Mouse (Mus musculus) embryonic facial prominence, embryonic 12.5 days (tissue): ENCODE measurements around the gene Acbd5. TPM values are rescaled to one million over a fixed set of nuclear protein-coding genes. Genes with fewer than 3 reads are reported as not detected.

Source experiments
- ATAC-seq: fragments of 200-750 bp; cut with Nextera tagmentation; 2 replicates; pipeline ENCODE4 v1.8.0; 2017; ENCODE audit not compliant: insufficient number of reproducible peaks, insufficient read depth, low FRiP score, low TSS enrichment
- H3K27ac ChIP-seq: fragments of 300-500 bp; sonication (generic); 2 replicates; pipeline ENCODE4 v1.5.1; 2016; ENCODE audit warnings: mild to moderate bottlenecking
- H3K27me3 ChIP-seq: fragments of 300-500 bp; sonication (generic); 2 replicates; pipeline ENCODE4 v1.6.1; 2016; ENCODE audit warnings: mild to moderate bottlenecking, moderate library complexity
- H3K36me3 ChIP-seq: fragments of 300-500 bp; sonication (generic); 2 replicates; pipeline ENCODE4 v1.6.1; 2016; ENCODE audit warnings: mild to moderate bottlenecking
- H3K4me1 ChIP-seq: fragments of 300-500 bp; sonication (generic); 2 replicates; pipeline ENCODE4 v1.6.1; 2016
- H3K4me2 ChIP-seq: fragments of 300-500 bp; sonication (generic); replicated peaks from 2 replicates; pipeline ENCODE4 v1.6.1; 2016; ENCODE audit warnings: mild to moderate bottlenecking, moderate library complexity
- H3K4me3 ChIP-seq: fragments of 300-500 bp; sonication (generic); 2 replicates; pipeline ENCODE4 v1.5.1; 2016; ENCODE audit warnings: mild to moderate bottlenecking
- H3K9ac ChIP-seq: fragments of 300-500 bp; sonication (generic); 2 replicates; pipeline ENCODE4 v1.6.1; 2016; ENCODE audit warnings: mild to moderate bottlenecking, moderate library complexity
- H3K9me3 ChIP-seq: fragments of 300-500 bp; sonication (generic); 2 replicates; pipeline ENCODE4 v1.6.1; 2016; ENCODE audit warnings: mild to moderate bottlenecking, moderate library complexity
- WGBS: fragments of 180-500 bp; shearing (Covaris S2); methylation state at CpG from one replicate; pipeline ENCODE4 v1.1.7; 2016; 5-methylcytosine and 5-hydroxymethylcytosine counted together
- polyA plus RNA-seq: library from polyadenylated mRNA; unstranded; fragments of >200 nt; fragmentation: Nextera tagmentation; extraction: Ambion mirVana; gene quantifications from 2 replicates; pipeline ENCODE4 v1.2.1, GENCODE M21; 2016

The Acbd5 gene
- polyA plus RNA-seq, 1 experiment from 2014 or later: 39.3 TPM

DNA sequence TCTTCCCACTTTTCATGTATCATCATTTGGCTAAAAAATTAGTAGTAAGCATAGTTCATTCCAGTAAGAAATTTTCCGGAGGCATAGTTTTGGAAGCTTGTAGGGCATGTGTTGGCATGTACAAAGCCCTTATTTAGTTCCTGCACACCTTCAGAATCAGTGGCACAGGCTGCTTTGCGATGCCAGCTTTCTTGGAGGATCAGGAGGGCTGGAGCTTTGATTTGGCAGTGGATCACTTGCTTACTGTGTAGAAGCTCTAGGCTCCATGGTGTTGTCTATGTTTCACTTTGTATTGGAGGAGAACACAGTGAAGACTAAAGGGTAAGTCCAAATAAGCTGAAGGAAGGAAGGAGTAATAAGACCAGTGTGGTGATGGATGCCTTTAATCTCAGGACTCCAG lies 2.5 kb downstream of the Acbd5 start:
- Histone ChIP-seq H3K4me2 (no peak overlapping the region), H3K27me3 (no peaks in the 10 kb centered on the region), H3K4me1 (no peaks in the 10 kb centered on the region), H3K27ac (no peak overlapping the region), H3K9ac (no peak overlapping the region), H3K36me3 (peaks cover 2% of the 10 kb centered on the region; the same call in 1 of the 2 replicates), H3K9me3 (no peaks in the 10 kb centered on the region), H3K4me3 (no peak overlapping the region)
- no peak for ATAC-seq
- WGBS: 93% methylated on average over 2 of the region's 2 CpGs

DNA sequence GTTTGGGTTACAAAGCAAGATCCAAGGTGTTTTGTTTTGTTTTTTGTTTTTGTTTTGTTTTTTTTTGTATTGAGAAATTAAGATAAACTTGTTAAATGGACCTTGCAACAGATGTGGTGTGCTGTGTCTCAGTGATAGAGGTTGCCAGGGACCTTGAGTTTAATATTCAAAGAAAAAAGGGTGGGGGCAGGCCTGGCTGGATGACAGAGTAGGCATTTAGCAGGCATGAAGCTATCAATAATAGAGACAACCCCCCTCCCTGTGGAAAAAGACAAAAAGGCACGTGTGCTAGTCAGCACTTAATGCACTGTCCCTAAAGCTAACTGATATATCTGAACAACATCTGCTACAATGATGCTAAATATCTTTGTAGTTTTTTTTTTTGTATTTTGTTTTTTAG lies 3.4 kb downstream of the Acbd5 start:
- no peak overlapping the region for H3K9ac ChIP-seq
- no peak overlapping the region for H3K4me3 ChIP-seq
- H3K36me3 ChIP-seq: peaks cover 4% of the 10 kb centered on the region; the same call in 1 of the 2 replicates
- ATAC-seq: no peak
- no peak overlapping the region for H3K4me2 ChIP-seq
- no peaks in the 10 kb centered on the region for H3K27me3 ChIP-seq
- H3K9me3 ChIP-seq: no peaks in the 10 kb centered on the region
- no peak overlapping the region for H3K27ac ChIP-seq
- no peaks in the 10 kb centered on the region for H3K4me1 ChIP-seq
- WGBS: 83% methylated on average over 1 of the region's 1 CpGs

DNA sequence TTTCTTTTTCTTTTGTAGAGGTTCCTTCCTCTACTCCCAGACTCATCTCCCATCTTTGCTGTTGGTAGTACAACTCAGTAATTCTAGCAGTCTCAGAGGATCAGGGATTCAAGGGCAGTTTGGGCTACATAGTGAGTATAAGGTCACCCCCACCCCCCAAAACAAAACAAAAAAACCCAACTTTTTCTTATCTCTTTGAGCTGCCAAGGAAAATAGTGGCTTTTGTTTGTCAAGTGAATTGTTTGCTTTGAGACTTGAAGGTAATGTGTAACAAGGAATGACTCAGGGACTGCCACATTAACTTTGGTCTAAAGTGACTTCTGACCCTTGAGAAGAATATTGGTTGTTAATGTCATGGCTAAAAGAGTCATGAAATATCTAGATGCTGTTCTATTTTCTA lies 7.9 kb downstream of the Acbd5 start:
- Histone ChIP-seq H3K36me3 (peaks cover 30% of the 10 kb centered on the region), H3K9ac (no peak overlapping the region), H3K4me3 (no peak overlapping the region), H3K4me2 (no peak overlapping the region), H3K27ac (no peak overlapping the region), H3K4me1 (no peaks in the 10 kb centered on the region), H3K9me3 (no peaks in the 10 kb centered on the region), H3K27me3 (no peaks in the 10 kb centered on the region)
- ATAC-seq: no peak

DNA sequence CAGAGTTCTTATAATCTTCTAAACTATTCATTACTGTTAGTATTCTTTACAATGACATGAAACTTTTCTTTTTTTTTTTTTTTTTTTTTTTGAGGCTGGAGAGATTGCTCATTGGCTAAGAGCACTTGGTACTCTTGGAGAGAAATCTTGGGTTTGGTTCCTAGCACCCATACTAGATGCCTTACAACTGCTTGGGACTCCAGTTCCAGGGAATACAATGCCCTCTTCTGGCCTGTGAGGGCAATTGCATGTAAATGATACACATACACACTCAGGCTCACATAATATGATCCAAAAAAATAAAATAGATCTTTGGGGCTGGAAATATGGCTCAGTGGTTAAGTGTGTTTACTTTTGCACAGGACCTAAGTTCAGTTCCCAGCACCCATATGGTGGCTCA lies 8.8 kb downstream of the Acbd5 start:
- ATAC-seq: no peak
- no peaks in the 10 kb centered on the region for H3K27me3 ChIP-seq
- H3K4me3 ChIP-seq: no peak overlapping the region
- no peak overlapping the region for H3K27ac ChIP-seq
- H3K4me1 ChIP-seq: no peaks in the 10 kb centered on the region
- H3K9me3 ChIP-seq: no peaks in the 10 kb centered on the region
- no peak overlapping the region for H3K4me2 ChIP-seq
- no peak overlapping the region for H3K9ac ChIP-seq
- peaks cover 30% of the 10 kb centered on the region for H3K36me3 ChIP-seq

DNA sequence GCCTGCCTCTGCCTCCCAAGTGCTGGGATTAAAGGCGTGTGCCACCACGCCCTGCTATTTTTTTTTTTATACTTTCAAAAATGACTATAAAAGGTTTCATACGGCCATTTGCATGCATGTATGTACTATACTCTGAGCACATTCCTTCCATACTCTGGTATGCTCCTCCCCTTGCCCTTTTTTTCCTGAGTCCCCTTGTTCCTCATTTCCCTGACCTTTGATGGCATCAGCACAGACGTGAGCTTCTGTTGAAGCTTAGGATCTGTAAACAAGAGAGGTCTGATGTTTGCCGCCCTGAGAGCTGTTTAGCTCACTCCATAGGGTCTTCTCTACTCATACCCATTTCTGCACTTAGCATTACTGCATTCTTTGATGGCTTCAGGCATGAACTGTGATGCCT lies 9.7 kb downstream of the Acbd5 start:
- no peak overlapping the region for H3K4me2 ChIP-seq
- 84% methylated on average over 5 of the region's 5 CpGs for WGBS
- no peak overlapping the region for H3K9ac ChIP-seq
- H3K4me1 ChIP-seq: no peaks in the 10 kb centered on the region
- H3K4me3 ChIP-seq: no peak overlapping the region
- no peaks in the 10 kb centered on the region for H3K9me3 ChIP-seq
- H3K36me3 ChIP-seq: peaks cover 30% of the 10 kb centered on the region
- H3K27ac ChIP-seq: no peak overlapping the region
- no peaks in the 10 kb centered on the region for H3K27me3 ChIP-seq
- no peak for ATAC-seq

DNA sequence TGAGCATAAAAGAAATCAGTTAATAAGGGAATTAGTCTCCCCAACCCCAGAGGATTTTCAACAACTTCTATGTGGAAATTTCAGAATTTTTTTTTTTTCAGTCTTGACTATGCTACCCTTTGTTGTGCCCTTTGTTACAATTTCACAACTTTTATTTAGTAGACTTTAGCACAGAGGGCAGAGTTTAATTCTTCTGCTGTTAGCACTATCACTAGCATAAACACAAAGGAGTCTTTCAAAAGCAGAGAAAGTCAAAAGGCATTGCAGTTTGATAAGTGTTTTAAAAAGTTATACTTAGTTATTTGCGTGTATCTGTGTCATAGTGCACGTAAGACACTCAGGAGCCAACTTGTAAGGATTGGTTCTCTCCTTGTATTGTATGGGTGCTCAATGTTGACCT lies 10.6 kb downstream of the Acbd5 start:
- 97% methylated on average over 2 of the region's 2 CpGs for WGBS
- no peaks in the 10 kb centered on the region for H3K4me1 ChIP-seq
- no peak overlapping the region for H3K27ac ChIP-seq
- H3K4me2 ChIP-seq: no peak overlapping the region
- no peak overlapping the region for H3K9ac ChIP-seq
- H3K9me3 ChIP-seq: no peaks in the 10 kb centered on the region
- H3K27me3 ChIP-seq: no peaks in the 10 kb centered on the region
- peaks cover 30% of the 10 kb centered on the region for H3K36me3 ChIP-seq
- no peak overlapping the region for H3K4me3 ChIP-seq
- ATAC-seq: no peak

DNA sequence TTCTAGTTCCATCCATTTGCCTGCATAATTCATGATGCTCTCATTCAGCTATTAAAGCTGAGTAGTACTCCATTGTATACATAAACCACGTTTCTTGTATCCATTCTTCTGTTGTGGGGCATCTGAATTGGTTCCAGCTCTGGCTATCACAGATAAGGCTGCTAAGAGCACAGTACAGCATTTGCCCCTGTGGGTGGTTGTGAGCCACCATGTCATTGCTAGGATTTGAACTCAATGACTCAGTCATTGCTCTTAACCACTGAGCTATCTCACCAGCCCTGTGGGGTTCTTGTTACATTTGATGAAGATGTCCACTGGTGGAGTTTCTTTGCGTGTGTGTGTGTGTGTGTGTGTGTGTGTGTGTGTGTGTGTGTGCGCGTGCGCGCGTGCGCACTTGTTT lies 16.6 kb downstream of the Acbd5 start:
- Histone ChIP-seq H3K27ac (no peak overlapping the region), H3K36me3 (peaks cover 22% of the 10 kb centered on the region), H3K27me3 (no peaks in the 10 kb centered on the region), H3K9ac (no peak overlapping the region), H3K4me2 (no peak overlapping the region), H3K9me3 (no peaks in the 10 kb centered on the region), H3K4me3 (no peak overlapping the region), H3K4me1 (no peaks in the 10 kb centered on the region)
- 96% methylated on average over 8 of the region's 8 CpGs for WGBS
- no peak for ATAC-seq

DNA sequence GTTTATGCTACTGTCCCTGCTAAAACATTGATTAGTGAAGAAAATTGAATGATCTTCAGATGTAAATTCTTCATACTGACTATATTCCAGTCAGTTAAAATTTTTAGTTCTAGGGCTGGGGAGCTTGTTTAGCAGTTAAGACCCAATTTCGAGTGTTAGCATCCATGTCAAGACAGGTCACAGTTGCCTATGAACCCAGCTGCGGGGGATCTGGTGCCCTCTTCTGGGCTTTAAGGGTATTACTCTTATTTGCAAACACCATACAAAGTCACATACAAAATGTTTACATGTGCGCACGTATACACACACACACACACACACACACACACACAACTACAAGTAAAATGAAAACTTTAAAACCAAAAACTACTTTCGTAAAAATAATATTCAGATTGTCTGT lies 24.2 kb downstream of the Acbd5 start:
- Histone ChIP-seq H3K4me1 (no peaks in the 10 kb centered on the region), H3K36me3 (peaks cover 37% of the 10 kb centered on the region), H3K27me3 (no peaks in the 10 kb centered on the region), H3K4me3 (no peak overlapping the region), H3K4me2 (no peak overlapping the region), H3K9me3 (no peaks in the 10 kb centered on the region), H3K27ac (no peak overlapping the region), H3K9ac (no peak overlapping the region)
- no peak for ATAC-seq
- 47% methylated on average over 5 of the region's 5 CpGs for WGBS

DNA sequence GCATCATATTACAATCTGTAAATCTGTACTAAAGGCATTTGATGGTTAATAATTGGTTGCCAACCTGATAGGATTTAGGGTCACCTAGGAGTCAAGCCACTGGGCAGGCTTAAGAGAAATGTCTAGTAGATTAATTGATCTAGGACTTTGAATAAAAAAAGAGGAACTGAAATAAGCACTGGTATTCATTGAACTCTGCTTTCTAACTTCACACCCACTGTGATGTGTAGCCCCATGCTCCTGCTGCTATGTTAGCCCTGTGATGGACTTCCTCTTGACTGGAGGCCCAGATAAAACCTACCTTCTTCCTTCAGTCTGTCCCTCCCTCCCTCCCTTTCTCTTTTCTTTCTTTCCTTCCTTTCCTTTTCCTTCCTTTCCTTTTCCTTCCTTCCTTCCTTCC lies 29.1 kb downstream of the Acbd5 start:
- Histone ChIP-seq H3K27me3 (no peaks in the 10 kb centered on the region), H3K9ac (no peak overlapping the region), H3K27ac (no peak overlapping the region), H3K36me3 (peaks cover 24% of the 10 kb centered on the region), H3K4me3 (no peak overlapping the region), H3K4me2 (no peak overlapping the region), H3K9me3 (no peaks in the 10 kb centered on the region), H3K4me1 (no peaks in the 10 kb centered on the region)
- ATAC-seq: no peak

DNA sequence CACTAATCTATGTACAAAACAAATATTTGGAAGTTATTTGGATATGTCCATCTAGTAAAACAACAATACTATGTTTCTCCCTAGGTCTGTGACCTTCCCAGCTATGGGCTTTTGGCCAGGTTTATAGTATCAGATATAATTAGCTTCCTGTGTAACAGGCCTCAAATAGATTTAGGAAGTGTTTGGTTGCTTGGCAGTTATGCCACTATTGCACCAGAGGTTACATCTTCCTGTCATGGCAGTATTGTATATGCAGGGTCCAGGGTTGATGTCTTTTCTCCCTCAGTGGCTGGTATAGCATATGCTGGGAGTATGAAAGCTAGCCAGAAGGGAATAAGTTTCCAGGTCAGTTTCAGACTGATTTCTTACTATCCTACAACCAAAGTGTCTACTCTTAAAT lies 34.3 kb downstream of the Acbd5 start:
- H3K27me3 ChIP-seq: no peaks in the 10 kb centered on the region

DNA sequence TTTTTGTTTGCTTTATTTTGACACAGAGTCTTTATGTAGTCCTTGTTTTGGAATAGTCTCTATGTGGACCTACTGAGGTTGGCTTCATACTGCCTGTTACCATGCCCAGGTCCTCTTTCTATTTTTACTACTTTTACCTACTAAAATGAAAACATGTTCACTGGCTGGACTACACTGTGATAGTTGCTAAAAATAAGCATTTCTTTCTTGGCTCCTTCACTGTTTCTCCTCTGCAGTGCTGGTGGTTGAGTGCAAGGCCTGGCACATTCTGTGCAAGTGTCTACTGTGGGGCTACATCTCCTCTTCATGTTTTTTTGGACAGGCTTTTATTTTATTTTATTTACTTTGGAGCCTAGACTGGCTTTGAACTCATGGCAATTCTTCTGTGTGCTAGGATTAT lies 51.6 kb downstream of the Acbd5 start:
- H3K27ac ChIP-seq: no peak overlapping the region
- H3K36me3 ChIP-seq: peaks cover 16% of the 10 kb centered on the region; the same call in 1 of the 2 replicates
- H3K9ac ChIP-seq: no peak overlapping the region
- no peak overlapping the region for H3K4me3 ChIP-seq
- H3K27me3 ChIP-seq: no peaks in the 10 kb centered on the region
- no peaks in the 10 kb centered on the region for H3K4me1 ChIP-seq
- H3K4me2 ChIP-seq: no peak overlapping the region
- ATAC-seq: no peak
- H3K9me3 ChIP-seq: no peaks in the 10 kb centered on the region

More for the DNA sequence above, 34.3 kb downstream of the Acbd5 start:
- no peaks in the 10 kb centered on the region for H3K4me1 ChIP-seq
- H3K4me2 ChIP-seq: no peak overlapping the region
- peaks cover 9% of the 10 kb centered on the region; the same call in 1 of the 2 replicates for H3K36me3 ChIP-seq
- ATAC-seq: no peak
- H3K4me3 ChIP-seq: no peak overlapping the region
- no peaks in the 10 kb centered on the region for H3K9me3 ChIP-seq
- H3K9ac ChIP-seq: no peak overlapping the region
- H3K27ac ChIP-seq: no peak overlapping the region

DNA sequence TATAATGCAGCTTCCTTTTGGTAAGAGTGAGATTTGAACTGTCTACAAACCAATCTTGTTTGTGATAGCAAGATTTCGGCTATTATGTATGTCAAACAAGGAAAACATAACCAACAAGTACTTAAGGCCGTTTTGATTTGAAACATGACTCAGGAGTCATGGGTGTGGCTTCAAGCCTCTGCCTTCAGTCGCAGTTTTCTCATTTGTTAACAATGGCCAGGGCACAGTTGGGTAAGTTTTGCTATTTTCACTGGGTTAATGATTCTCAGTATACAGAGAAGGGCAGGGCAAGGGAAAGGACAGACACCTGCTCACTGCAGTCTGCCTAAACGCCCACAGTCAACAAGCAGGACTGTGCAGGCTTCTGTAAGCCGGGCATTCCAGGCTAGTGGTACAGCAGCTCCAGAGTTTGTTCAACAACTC lies 87.2 kb downstream of the Acbd5 start:
- H3K4me3 ChIP-seq: peak overlapping the region; percentile 69
- peak overlapping the region; percentile 69 for H3K9ac ChIP-seq
- H3K27ac ChIP-seq: peak overlapping the region; percentile 98
- H3K4me1 ChIP-seq: peaks cover 21% of the 10 kb centered on the region
- no peaks in the 10 kb centered on the region for H3K9me3 ChIP-seq
- H3K27me3 ChIP-seq: no peaks in the 10 kb centered on the region
- peak overlapping the region; percentile 82 for H3K4me2 ChIP-seq
- H3K36me3 ChIP-seq: no peaks in the 10 kb centered on the region
- peak; percentile 24 for ATAC-seq
- WGBS: 7% methylated on average over 5 of the region's 5 CpGs
